Mouse (Mus musculus): Measurements from ENCODE around the gene Tbxas1.

DNA sequence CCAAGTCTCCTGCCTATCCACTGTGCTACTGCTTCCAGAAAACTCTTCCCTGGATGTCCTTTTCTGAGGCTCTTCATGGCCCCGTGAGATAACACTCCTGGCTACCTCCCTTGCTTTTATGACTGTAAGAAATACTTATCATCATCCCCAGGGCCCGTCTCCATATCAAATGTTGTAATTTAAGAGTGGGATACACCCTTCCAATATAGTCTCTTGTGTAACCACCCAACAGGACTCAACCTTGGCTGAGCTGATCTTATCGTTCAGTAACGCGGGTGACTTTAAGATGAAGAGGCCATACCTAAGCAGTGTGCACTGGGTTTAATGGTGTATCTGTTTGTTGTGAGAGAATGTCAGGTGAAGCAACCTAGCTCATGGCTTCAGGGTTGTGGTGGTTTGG lies 91.6 kb downstream of the Tbxas1 start:
- no peak for TF ChIP-seq POLR2A (IDR thresholded peaks at IDR 0.05; ENCODE audit: borderline replicate concordance, insufficient read depth, low read length)
- TF ChIP-seq CTCF (IDR thresholded peaks at IDR 0.05; ENCODE audit: borderline replicate concordance, insufficient read depth, low read depth, low read length): no peak

All from cerebellum, adult 2 months (tissue).